Mouse (Mus musculus) liver, adult 2 months (tissue): Measurements from ENCODE around the gene Abi2.

ENCODE experiments used
- CTCF ChIP-seq: fragments of 200-500 bp; IDR thresholded peaks from 2 replicates; pipeline ENCODE4 v1.5.1; 2011; ENCODE audit warnings: low read depth, low read length, control low read depth
- POLR2A ChIP-seq: fragments of 200-500 bp; IDR thresholded peaks from 2 replicates; pipeline ENCODE4 v1.6.1; 2011; ENCODE audit warnings: low read length, control low read depth; ENCODE audit not compliant: insufficient read depth; ENCODE audit errors: extremely low read depth

- TF ChIP-seq CTCF = no peak
- TF ChIP-seq POLR2A = no peak
Observed at GRCm38 (mm10) chr1:60431531-60431930, 22.1 kb downstream of the Abi2 start.
